Mouse (Mus musculus) retina, adult 2 months (tissue): ENCODE data around the gene Bora.
"Not testable (repeated sequence)": the region's sequence is repeated elsewhere in the genome, so short reads cannot be mapped to it uniquely, and the experiment has no call there.

Source experiments
- DNase-seq: peaks from one replicate; pipeline ENCODE4 v3.0.0-alpha.2; 2012; ENCODE audit warnings: low read depth, low spot score

The Bora gene

GRCm38 (mm10) chr14:99046031-99046781 lies at the start of gene Bora, which contains the start of gene Mzt1:
Gene Bora, plus strand, starts transcription at chr14:99046222.
Gene Mzt1, minus strand, starts transcription at chr14:99046134.
- DNase-seq: peak; percentile 67

GRCm38 (mm10) chr14:99010224-99010919 lies 35.6 kb upstream of the Bora start:
- no peak for DNase-seq

GRCm38 (mm10) chr14:99010920-99011313 lies 35.1 kb upstream of the Bora start:
- DNase-seq: no peak

- no peak for DNase-seq
Measured at GRCm38 (mm10) chr14:99018691-99019090, 27.3 kb upstream of the Bora start.

- DNase-seq: no peak
Measured at GRCm38 (mm10) chr14:99019136-99019808, 26.8 kb upstream of the Bora start.

GRCm38 (mm10) chr14:99022346-99023086 lies 23.5 kb upstream of the Bora start:
- no peak for DNase-seq

GRCm38 (mm10) chr14:99029987-99030386 lies 16.0 kb upstream of the Bora start:
- DNase-seq: no peak

GRCm38 (mm10) chr14:99031337-99031873 lies 14.6 kb upstream of the Bora start:
- DNase-seq: no peak

GRCm38 (mm10) chr14:99032596-99032995 lies 13.4 kb upstream of the Bora start:
- no peak for DNase-seq

GRCm38 (mm10) chr14:99034851-99035250 lies 11.2 kb upstream of the Bora start:
- not testable (repeated sequence) for DNase-seq

- DNase-seq: no peak
Measured at GRCm38 (mm10) chr14:99036039-99036438, 10.0 kb upstream of the Bora start.

- no peak for DNase-seq
Measured at GRCm38 (mm10) chr14:99037703-99038102, 8.3 kb upstream of the Bora start.

- not testable (repeated sequence) for DNase-seq
Measured at GRCm38 (mm10) chr14:99039308-99039707, 6.7 kb upstream of the Bora start.

- DNase-seq: no peak
Measured at GRCm38 (mm10) chr14:99041416-99041815, 4.6 kb upstream of the Bora start.

- DNase-seq: no peak
Measured at GRCm38 (mm10) chr14:99043499-99043898, 2.5 kb upstream of the Bora start.

- no peak for DNase-seq
Measured at GRCm38 (mm10) chr14:99044096-99044495, 1.9 kb upstream of the Bora start.

- no peak for DNase-seq
Measured at GRCm38 (mm10) chr14:99044718-99045117, 1.3 kb upstream of the Bora start.

- DNase-seq: no peak
Measured at GRCm38 (mm10) chr14:99045378-99046030, 518 bp upstream of the Bora start.

- no peak for DNase-seq
Measured at GRCm38 (mm10) chr14:99046782-99047181, 760 bp downstream of the Bora start.

GRCm38 (mm10) chr14:99058959-99059586 lies 13.1 kb downstream of the Bora start:
- DNase-seq: no peak
